Comparison of ENCODE assay signal across 8 mouse cellular contexts in genomic region chr11:72689115-72689514, GRCm38 (mm10). TPM values are rescaled to one million over a fixed set of nuclear protein-coding genes. Genes with fewer than 3 reads are reported as not detected.
DNase-seq lines count a peak whose midpoint lies in the region; ATAC-seq and TF ChIP-seq lines count a peak whose summit lies in the region.

No protein-coding gene starts in this region.

- in situ Hi-C loops in ES-E14 (cut with MboI; ENCODE audit: low sequenced_read_pairs in 2 of 2, unreplicated experiment in 2 of 2): no loop called here

- WGBS in forebrain, postnatal 0 days: 74% methylated on average over 3 of the region's 3 CpGs
- WGBS in liver, postnatal 0 days (ENCODE audit: insufficient replicate concordance): 39% methylated on average over 3 of the region's 3 CpGs

- H3K27me3 ChIP-seq in forebrain, postnatal 0 days (ENCODE audit: insufficient read depth, low read length): no peaks in the 10 kb centered on the region
- no peaks in the 10 kb centered on the region for H3K27me3 ChIP-seq in liver, postnatal 0 days (ENCODE audit: insufficient read depth, low read length)

- H3K9ac ChIP-seq in ES-E14 (ENCODE audit: insufficient read depth, low read depth, low read length, poor library complexity, severe bottlenecking): no peak overlapping the region; the same call in 1 of the 2 replicates
- H3K9ac ChIP-seq in forebrain, postnatal 0 days: peak overlapping the region; percentile 76
- H3K9ac ChIP-seq in liver, postnatal 0 days (replicated peaks): peak overlapping the region; percentile 83

- TF ChIP-seq CTCF in forebrain, postnatal 0 days (IDR thresholded peaks at IDR 0.05; ENCODE audit: low read depth): no peak
- no peak for TF ChIP-seq CTCF in liver, postnatal 0 days (IDR thresholded peaks at IDR 0.05; ENCODE audit: low read depth)

- H3K4me2 ChIP-seq in forebrain, postnatal 0 days (ENCODE audit: low read depth): peak overlapping the region; percentile 59
- peak overlapping the region; percentile 78 for H3K4me2 ChIP-seq in liver, postnatal 0 days (ENCODE audit: low read depth, low read length)

- H3K9me3 ChIP-seq in ES-E14 (ENCODE audit: control insufficient read depth, insufficient read depth, low read depth, low read length): no peaks in the 10 kb centered on the region
- no peaks in the 10 kb centered on the region for H3K9me3 ChIP-seq in forebrain, postnatal 0 days (ENCODE audit: low read length)
- no peaks in the 10 kb centered on the region for H3K9me3 ChIP-seq in liver, postnatal 0 days (ENCODE audit: low read length)

- peak; percentile 92 for TF ChIP-seq EP300 in liver, postnatal 0 days (IDR thresholded peaks at IDR 0.05; ENCODE audit: low read depth)

- peaks cover 4 to 8% of the 10 kb centered on the region in 2 experiments for H3K4me1 ChIP-seq in ES-E14 (ENCODE audit: control insufficient read depth in 2 of 2, insufficient read depth in 2 of 2, low read length in 2 of 2, poor library complexity in 1 of 2)
- H3K4me1 ChIP-seq in forebrain, postnatal 0 days (ENCODE audit: insufficient read depth): peaks cover 17% of the 10 kb centered on the region
- peaks cover 46% of the 10 kb centered on the region for H3K4me1 ChIP-seq in liver, postnatal 0 days (ENCODE audit: insufficient read depth)

- peaks cover 2% of the 10 kb centered on the region; the same call in 1 of the 2 replicates for H3K36me3 ChIP-seq in ES-E14 (ENCODE audit: control insufficient read depth, insufficient read depth, low read length, poor library complexity, severe bottlenecking)
- no peaks in the 10 kb centered on the region for H3K36me3 ChIP-seq in forebrain, postnatal 0 days (ENCODE audit: insufficient read depth)
- H3K36me3 ChIP-seq in liver, postnatal 0 days (replicated peaks; ENCODE audit: insufficient read depth, low read length): 0 out of 2 replicates have a peak, but pooled peaks cover 2% of the 10 kb centered on the region

- H3K4me3 ChIP-seq in ES-E14 (ENCODE audit: insufficient read depth in 1 of 2, low read depth in 1 of 2, low read length in 2 of 2, poor library complexity in 1 of 2, severe bottlenecking in 1 of 2): peak overlapping the region; percentile 64 to 88; a peak in 3 of 4 replicates
- H3K4me3 ChIP-seq in forebrain, postnatal 0 days (ENCODE audit: low read depth, low read length): peak overlapping the region; percentile 59
- H3K4me3 ChIP-seq in liver, postnatal 0 days (ENCODE audit: low read depth, low read length): peak overlapping the region; percentile 97

- no peak for ATAC-seq in forebrain, postnatal 0 days
- peak; percentile 76 for ATAC-seq in liver, postnatal 0 days
- ATAC-seq in activated CD4-positive, CD25-positive, alpha-beta regulatory T cell, adult 4 months: no peak

- DNase-seq in A20 (ENCODE audit: low read depth, low spot score): peak; percentile 32
- DNase-seq in ES-E14 (ENCODE audit: low read depth, low spot score): no peak
- DNase-seq in forebrain, postnatal 0 days: no peak
- DNase-seq in liver, postnatal 0 days: peak; percentile 47
- DNase-seq in cerebellum, adult 11-12 months: no peak
- no peak for DNase-seq in retina, postnatal 1 day
- DNase-seq in ovary, adult 18-20 months (ENCODE audit: low spot score): no peak

- no peak overlapping the region for H3K27ac ChIP-seq in ES-E14 (ENCODE audit: insufficient read depth, low read depth, low read length, poor library complexity, severe bottlenecking)
- H3K27ac ChIP-seq in forebrain, postnatal 0 days (ENCODE audit: low read depth, low read length): no peak overlapping the region
- peak overlapping the region; percentile 91 for H3K27ac ChIP-seq in liver, postnatal 0 days (ENCODE audit: low read depth)

TF ChIP-seq in ES-E14, 5 proteins besides CTCF, POLR2A, EP300 and RAD21:
- TF ChIP-seq CHD2 (IDR thresholded peaks at IDR 0.05; ENCODE audit: low read depth, low read length) (no peak), ZC3H11A (IDR thresholded peaks at IDR 0.05; ENCODE audit: borderline replicate concordance, low read depth, low read length) (no peak), MAFK (IDR thresholded peaks at IDR 0.05; ENCODE audit: insufficient read depth, low read depth, low read length) (no peak), HCFC1 (IDR thresholded peaks at IDR 0.05; ENCODE audit: borderline replicate concordance, insufficient read depth, low read length) (no peak), ZNF384 (IDR thresholded peaks at IDR 0.05; ENCODE audit: low read depth, low read length) (no peak)

RNA-seq across cellular contexts. Expression of gene Ankfy1, which starts 0.7 kb away (rescaled TPM):
- total RNA-seq in ES-E14 (2012; rRNA removed): 29.8 and 31.5 TPM in 2 replicates
- total RNA-seq in forebrain, postnatal 0 days (2014; rRNA removed): 39.7 and 55.8 TPM in 2 replicates
- polyA plus RNA-seq in forebrain, postnatal 0 days (2015; fragmentation: Nextera tagmentation; extraction: Ambion mirVana): 9.8 and 15.7 TPM in 2 replicates
- polyA plus RNA-seq in liver, postnatal 0 days (2015; fragmentation: Nextera tagmentation; extraction: Ambion mirVana): 3.8 and 5.0 TPM in 2 replicates
- polyA plus RNA-seq in activated CD4-positive, CD25-positive, alpha-beta regulatory T cell, adult 4 months (2017; shearing (Covaris generic)): 10 to 100 TPM; 33.2 to 41.2 TPM

Comparison
In these comparisons a context has a peak if more than half of its experiments do, and no peak if none do; other contexts are left out.
1. DNase-seq: peak in A20 (single experiment) and liver, postnatal 0 days (single experiment); none in ES-E14 (single experiment), forebrain, postnatal 0 days (single experiment), cerebellum, adult 11-12 months (single experiment), retina, postnatal 1 day (single experiment) and ovary, adult 18-20 months (single experiment).
2. Peak in every context shown above with its lines, with median percentiles within 50 percentile points of each other: H3K4me3 ChIP-seq.